8 mouse cellular contexts compared by ENCODE assay signal in the genomic region with DNA sequence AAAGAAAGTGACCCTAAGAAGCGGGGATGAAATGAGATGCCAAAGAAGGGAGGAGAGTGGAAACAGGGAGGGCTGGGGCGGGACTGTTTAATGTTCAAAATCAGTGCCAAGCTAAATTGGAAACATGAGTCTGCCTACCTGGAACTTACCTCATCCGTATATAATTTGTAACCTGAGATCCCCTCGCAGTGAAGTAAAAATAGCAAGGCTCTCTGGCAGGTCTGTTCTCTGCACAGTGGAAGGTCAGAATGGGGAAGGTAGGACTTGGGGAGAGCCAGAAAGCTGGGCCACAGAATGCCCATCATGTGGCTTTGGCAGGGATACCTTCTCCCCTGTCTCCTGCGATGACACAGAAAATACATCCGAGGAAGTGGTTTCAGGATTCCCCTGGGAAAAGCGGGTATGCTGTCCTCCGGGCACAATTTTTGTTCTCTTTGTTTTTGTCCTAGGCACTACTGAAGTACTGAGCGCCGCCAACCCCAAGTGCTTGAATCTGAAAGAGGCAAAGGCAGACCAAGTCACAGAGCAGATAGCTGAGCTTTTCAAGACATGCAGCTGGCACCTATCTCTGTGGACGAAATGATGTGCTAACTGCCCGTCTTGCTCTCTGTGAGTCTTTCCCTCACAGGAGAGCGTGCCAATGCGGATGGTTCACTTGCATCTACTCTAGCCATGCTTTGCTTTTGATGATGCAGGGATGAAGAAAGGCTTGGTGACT.
DNase-seq lines count a peak whose midpoint lies in the region; ATAC-seq and TF ChIP-seq lines count a peak whose summit lies in the region.

No protein-coding gene starts in this region.

- H3K4me3 ChIP-seq in heart, embryonic 14.5 days (ENCODE audit: control insufficient read depth in 1 of 2, insufficient read depth in 1 of 2, low read depth in 1 of 2, low read length in 2 of 2), result peak overlapping the region; percentile 40 to 50
- no peak overlapping the region for H3K4me3 ChIP-seq in limb, embryonic 11.5 days (ENCODE audit: low read depth, low read length)
- no peak overlapping the region for H3K4me3 ChIP-seq in midbrain, embryonic 15.5 days
- no peak overlapping the region for H3K4me3 ChIP-seq in thymus, adult 2 months (ENCODE audit: control insufficient read depth, insufficient read depth, low read length)
- H3K4me3 ChIP-seq in midbrain, embryonic 16.5 days (ENCODE audit: low read depth, low read length), result no peak overlapping the region

- DNase-seq in cerebellum, adult 11-12 months, result peak; percentile 82
- DNase-seq in embryo, embryonic 11.5 days (ENCODE audit: low read depth, low spot score), result peak; percentile 17
- DNase-seq in limb, embryonic 11.5 days (ENCODE audit: low spot score), result peak; percentile 36
- no peak for DNase-seq in B cell, adult 2 months
- DNase-seq in thymus, adult 2 months, result no peak

- H3K27me3 ChIP-seq in heart, embryonic 14.5 days (ENCODE audit: control insufficient read depth, insufficient read depth, low read length), result no peaks in the 10 kb centered on the region
- no peaks in the 10 kb centered on the region for H3K27me3 ChIP-seq in limb, embryonic 11.5 days (ENCODE audit: control insufficient read depth, insufficient read depth, low read length)
- H3K27me3 ChIP-seq in midbrain, embryonic 15.5 days (replicated peaks), result no peaks in the 10 kb centered on the region
- H3K27me3 ChIP-seq in thymus, adult 2 months (ENCODE audit: control insufficient read depth, insufficient read depth, low read length), result no peaks in the 10 kb centered on the region
- no peaks in the 10 kb centered on the region for H3K27me3 ChIP-seq in midbrain, embryonic 16.5 days (ENCODE audit: control insufficient read depth, insufficient read depth, low read depth, low read length)

- peak overlapping the region; percentile 74 for H3K9ac ChIP-seq in heart, embryonic 14.5 days (ENCODE audit: low read length)
- H3K9ac ChIP-seq in limb, embryonic 11.5 days (ENCODE audit: low read length), result no peak overlapping the region
- H3K9ac ChIP-seq in midbrain, embryonic 15.5 days, result no peak overlapping the region
- H3K9ac ChIP-seq in midbrain, embryonic 16.5 days (ENCODE audit: low read depth, low read length), result no peak overlapping the region

- peaks cover 9 to 29% of the 10 kb centered on the region in 2 experiments for H3K4me1 ChIP-seq in heart, embryonic 14.5 days (ENCODE audit: control insufficient read depth in 2 of 2, insufficient read depth in 2 of 2, low read length in 2 of 2)
- peaks cover 10% of the 10 kb centered on the region; the same call in 1 of the 2 replicates for H3K4me1 ChIP-seq in limb, embryonic 11.5 days (ENCODE audit: control insufficient read depth, insufficient read depth, low read length)
- H3K4me1 ChIP-seq in midbrain, embryonic 15.5 days, result no peaks in the 10 kb centered on the region
- H3K4me1 ChIP-seq in thymus, adult 2 months (replicated peaks; ENCODE audit: control insufficient read depth, insufficient read depth, low read length), result no peaks in the 10 kb centered on the region
- no peaks in the 10 kb centered on the region for H3K4me1 ChIP-seq in midbrain, embryonic 16.5 days (ENCODE audit: control insufficient read depth, insufficient read depth, low read length)

- H3K9me3 ChIP-seq in heart, embryonic 14.5 days (ENCODE audit: control insufficient read depth, low read length), result no peaks in the 10 kb centered on the region
- H3K9me3 ChIP-seq in limb, embryonic 11.5 days (ENCODE audit: control insufficient read depth, low read length), result no peaks in the 10 kb centered on the region
- H3K9me3 ChIP-seq in midbrain, embryonic 15.5 days, result no peaks in the 10 kb centered on the region
- no peaks in the 10 kb centered on the region for H3K9me3 ChIP-seq in midbrain, embryonic 16.5 days (replicated peaks; ENCODE audit: control insufficient read depth, low read length, poor library complexity, severe bottlenecking)

- TF ChIP-seq CTCF in thymus, adult 2 months (IDR thresholded peaks at IDR 0.05; ENCODE audit: borderline replicate concordance, control insufficient read depth, extremely low read depth, insufficient read depth, low read length, poor library complexity), result no peak

- H3K36me3 ChIP-seq in heart, embryonic 14.5 days (ENCODE audit: control insufficient read depth, insufficient read depth, low read length), result no peaks in the 10 kb centered on the region
- no peaks in the 10 kb centered on the region for H3K36me3 ChIP-seq in limb, embryonic 11.5 days (ENCODE audit: control insufficient read depth, insufficient read depth, low read length)
- H3K36me3 ChIP-seq in midbrain, embryonic 15.5 days (replicated peaks), result no peaks in the 10 kb centered on the region
- no peaks in the 10 kb centered on the region for H3K36me3 ChIP-seq in thymus, adult 2 months (ENCODE audit: control insufficient read depth, insufficient read depth, low read length)
- no peaks in the 10 kb centered on the region for H3K36me3 ChIP-seq in midbrain, embryonic 16.5 days (ENCODE audit: control insufficient read depth, insufficient read depth, low read length)

- peak overlapping the region; percentile 96 to 97 for H3K27ac ChIP-seq in heart, embryonic 14.5 days (replicated peaks in 1 of 2; ENCODE audit: control insufficient read depth in 1 of 2, insufficient read depth in 1 of 2, low read depth in 2 of 2, low read length in 2 of 2)
- H3K27ac ChIP-seq in limb, embryonic 11.5 days (replicated peaks; ENCODE audit: low read depth, low read length), result peak overlapping the region; percentile 59
- no peak overlapping the region for H3K27ac ChIP-seq in midbrain, embryonic 15.5 days
- no peak overlapping the region for H3K27ac ChIP-seq in thymus, adult 2 months (ENCODE audit: control insufficient read depth, insufficient read depth, low read length)
- no peak overlapping the region for H3K27ac ChIP-seq in midbrain, embryonic 16.5 days (ENCODE audit: low read length)

- H3K4me2 ChIP-seq in heart, embryonic 14.5 days (ENCODE audit: low read length), result peak overlapping the region; percentile 66
- H3K4me2 ChIP-seq in limb, embryonic 11.5 days (ENCODE audit: low read depth, severe bottlenecking), result no peak overlapping the region; the same call in 1 of the 2 replicates
- no peak overlapping the region for H3K4me2 ChIP-seq in midbrain, embryonic 15.5 days
- no peak overlapping the region for H3K4me2 ChIP-seq in midbrain, embryonic 16.5 days (ENCODE audit: low read length)

- 32% methylated on average over 14 of the region's 14 CpGs for WGBS in heart, embryonic 14.5 days
- 62% methylated on average over 14 of the region's 14 CpGs for WGBS in limb, embryonic 11.5 days
- 85% methylated on average over 14 of the region's 14 CpGs for WGBS in midbrain, embryonic 15.5 days
- WGBS in thymus, adult 2 months, result 88% methylated on average over 14 of the region's 14 CpGs
- whole genome bisulfite sequencing in midbrain, embryonic 16.5 days, result 83% methylated on average over 14 of the region's 14 CpGs

- no peak for TF ChIP-seq POLR2A in thymus, adult 2 months (IDR thresholded peaks at IDR 0.05; ENCODE audit: control insufficient read depth, extremely low read depth, insufficient read depth, low read length, poor library complexity)

- peak; percentile 75 for ATAC-seq in heart, embryonic 14.5 days (ENCODE audit: insufficient number of reproducible peaks, insufficient read depth, low FRiP score, low read depth)
- peak; percentile 78 for ATAC-seq in limb, embryonic 11.5 days (ENCODE audit: insufficient number of reproducible peaks, low FRiP score, low TSS enrichment, low read depth)
- no peak for ATAC-seq in midbrain, embryonic 15.5 days (replicated peaks)
- no peak for ATAC-seq in midbrain, embryonic 16.5 days

Comparison
In these comparisons a context has a peak if more than half of its experiments do, and no peak if none do; other contexts are left out.
1. DNase-seq: peak in cerebellum, adult 11-12 months (single experiment), embryo, embryonic 11.5 days (single experiment) and limb, embryonic 11.5 days (single experiment); none in B cell, adult 2 months (0 of 2) and thymus, adult 2 months (single experiment).
2. ATAC-seq: peak in heart, embryonic 14.5 days (single experiment) and limb, embryonic 11.5 days (single experiment); none in midbrain, embryonic 15.5 days (single experiment) and midbrain, embryonic 16.5 days (single experiment).
3. H3K27ac ChIP-seq: peak in heart, embryonic 14.5 days (2 of 2) and limb, embryonic 11.5 days (single experiment); none in midbrain, embryonic 15.5 days (single experiment), thymus, adult 2 months (single experiment) and midbrain, embryonic 16.5 days (single experiment).
4. H3K4me3 ChIP-seq: peak in heart, embryonic 14.5 days (2 of 2); none in limb, embryonic 11.5 days (single experiment), midbrain, embryonic 15.5 days (single experiment), thymus, adult 2 months (single experiment) and midbrain, embryonic 16.5 days (single experiment).